Mouse (Mus musculus) limb, embryonic 12.5 days (tissue): Measurements from ENCODE around the gene Mcoln2. TPM values are rescaled to one million over a fixed set of nuclear protein-coding genes. Genes with fewer than 3 reads are reported as not detected.

ENCODE experiments used
- ATAC-seq: fragments of 200-750 bp; cut with Nextera tagmentation; 2 replicates; pipeline ENCODE4 v1.8.0; 2017; ENCODE audit warnings: low read depth, moderate TSS enrichment; ENCODE audit not compliant: insufficient number of reproducible peaks, insufficient read depth, low FRiP score, low TSS enrichment
- H3K27ac ChIP-seq: fragments of 300-500 bp; sonication (generic); 2 replicates; pipeline ENCODE4 v1.5.1; 2016; ENCODE audit warnings: mild to moderate bottlenecking, moderate library complexity
- H3K27me3 ChIP-seq: fragments of 300-500 bp; sonication (generic); 2 replicates; pipeline ENCODE4 v1.6.1; 2016; ENCODE audit warnings: mild to moderate bottlenecking, moderate library complexity
- H3K36me3 ChIP-seq: fragments of 300-500 bp; sonication (generic); 2 replicates; pipeline ENCODE4 v1.6.1; 2016; ENCODE audit warnings: mild to moderate bottlenecking, moderate library complexity
- H3K4me1 ChIP-seq: fragments of 300-500 bp; sonication (generic); replicated peaks from 2 replicates; pipeline ENCODE4 v1.6.1; 2016
- H3K4me2 ChIP-seq: fragments of 300-500 bp; sonication (generic); 2 replicates; pipeline ENCODE4 v1.6.1; 2016; ENCODE audit warnings: mild to moderate bottlenecking, moderate library complexity
- H3K4me3 ChIP-seq: fragments of 300-500 bp; sonication (generic); replicated peaks from 2 replicates; pipeline ENCODE4 v1.5.1; 2016; ENCODE audit warnings: mild to moderate bottlenecking
- H3K9ac ChIP-seq: fragments of 300-500 bp; sonication (generic); replicated peaks from 2 replicates; pipeline ENCODE4 v1.6.1; 2016; ENCODE audit warnings: mild to moderate bottlenecking, moderate library complexity
- H3K9me3 ChIP-seq: fragments of 300-500 bp; sonication (generic); 2 replicates; pipeline ENCODE4 v1.6.1; 2016; ENCODE audit warnings: mild to moderate bottlenecking, moderate library complexity
- WGBS: fragments of 180-500 bp; shearing (Covaris S2); methylation state at CpG from one replicate; pipeline ENCODE4 v1.1.7; 2016; 5-methylcytosine and 5-hydroxymethylcytosine counted together
- polyA plus RNA-seq: library from polyadenylated mRNA; unstranded; fragments of >200 nt; fragmentation: Nextera tagmentation; extraction: Ambion mirVana; gene quantifications from 2 replicates; pipeline ENCODE4 v1.2.1, GENCODE M21; 2016

Gene Mcoln2
- polyA plus RNA-seq, 1 experiment from 2014 or later = 0.70 TPM

- H3K27me3 ChIP-seq = no peaks in the 10 kb centered on the region; the same call in 1 of the 2 replicates
- no peak overlapping the region for H3K4me2 ChIP-seq
- no peak overlapping the region for H3K4me3 ChIP-seq
- WGBS = 93% methylated on average over 13 of the region's 13 CpGs
- H3K36me3 ChIP-seq = no peaks in the 10 kb centered on the region
- no peak overlapping the region for H3K9ac ChIP-seq
- no peaks in the 10 kb centered on the region for H3K4me1 ChIP-seq
- H3K27ac ChIP-seq = no peak overlapping the region
- ATAC-seq = no peak
- H3K9me3 ChIP-seq = no peaks in the 10 kb centered on the region
These were observed 79.1 kb downstream of the Mcoln2 start for GRCm38 (mm10) chr3:146228559-146229310.

- Histone ChIP-seq H3K9ac (no peak overlapping the region), H3K36me3 (no peaks in the 10 kb centered on the region), H3K27ac (no peak overlapping the region), H3K4me3 (no peak overlapping the region), H3K4me2 (no peak overlapping the region), H3K4me1 (0 out of 2 replicates have a peak, but pooled peaks cover 3% of the 10 kb centered on the region), H3K9me3 (no peaks in the 10 kb centered on the region), H3K27me3 (no peaks in the 10 kb centered on the region; the same call in 1 of the 2 replicates)
- WGBS = 58% methylated on average over 7 of the region's 7 CpGs
- no peak for ATAC-seq
These were observed 83.1 kb downstream of the Mcoln2 start for GRCm38 (mm10) chr3:146232708-146233107.

- Histone ChIP-seq H3K9me3 (no peaks in the 10 kb centered on the region), H3K4me1 (0 out of 2 replicates have a peak, but pooled peaks cover 3% of the 10 kb centered on the region), H3K36me3 (no peaks in the 10 kb centered on the region), H3K27ac (no peak overlapping the region), H3K4me2 (no peak overlapping the region), H3K9ac (no peak overlapping the region), H3K27me3 (no peaks in the 10 kb centered on the region; the same call in 1 of the 2 replicates), H3K4me3 (no peak overlapping the region)
- ATAC-seq = no peak
- 53% methylated on average over 4 of the region's 4 CpGs for WGBS
These were observed 84.1 kb downstream of the Mcoln2 start for GRCm38 (mm10) chr3:146233741-146234140.

GRCm38 (mm10) chr3:146234530-146234929, 84.9 kb downstream of the Mcoln2 start:
- Histone ChIP-seq H3K4me2 (no peak overlapping the region), H3K4me1 (0 out of 2 replicates have a peak, but pooled peaks cover 3% of the 10 kb centered on the region), H3K9me3 (no peaks in the 10 kb centered on the region), H3K27me3 (no peaks in the 10 kb centered on the region; the same call in 1 of the 2 replicates), H3K27ac (no peak overlapping the region), H3K36me3 (no peaks in the 10 kb centered on the region), H3K9ac (no peak overlapping the region), H3K4me3 (no peak overlapping the region)
- 77% methylated on average over 10 of the region's 10 CpGs for WGBS
- no peak for ATAC-seq

- Histone ChIP-seq H3K36me3 (no peaks in the 10 kb centered on the region), H3K27me3 (no peaks in the 10 kb centered on the region; the same call in 1 of the 2 replicates), H3K9ac (no peak overlapping the region), H3K4me3 (no peak overlapping the region), H3K4me1 (0 out of 2 replicates have a peak, but pooled peaks cover 3% of the 10 kb centered on the region), H3K9me3 (no peaks in the 10 kb centered on the region), H3K4me2 (no peak overlapping the region), H3K27ac (no peak overlapping the region)
- ATAC-seq = no peak
- WGBS = 38% methylated on average over 8 of the region's 8 CpGs
These were observed 86.6 kb downstream of the Mcoln2 start for GRCm38 (mm10) chr3:146236280-146236679.

GRCm38 (mm10) chr3:146237676-146238075, 88.0 kb downstream of the Mcoln2 start:
- Histone ChIP-seq H3K4me2 (no peak overlapping the region), H3K4me1 (0 out of 2 replicates have a peak, but pooled peaks cover 3% of the 10 kb centered on the region), H3K4me3 (no peak overlapping the region), H3K9ac (no peak overlapping the region), H3K27me3 (no peaks in the 10 kb centered on the region; the same call in 1 of the 2 replicates), H3K36me3 (no peaks in the 10 kb centered on the region), H3K27ac (no peak overlapping the region), H3K9me3 (no peaks in the 10 kb centered on the region)
- no peak for ATAC-seq
- WGBS = 73% methylated on average over 5 of the region's 5 CpGs

GRCm38 (mm10) chr3:146244630-146245029, 95.0 kb downstream of the Mcoln2 start:
- Histone ChIP-seq H3K4me2 (no peak overlapping the region), H3K9me3 (no peaks in the 10 kb centered on the region), H3K4me1 (no peaks in the 10 kb centered on the region)

More at GRCm38 (mm10) chr3:146244630-146245029, 95.0 kb downstream of the Mcoln2 start:
- 95% methylated on average over 1 of the region's 1 CpGs for WGBS
- H3K4me3 ChIP-seq = no peak overlapping the region
- ATAC-seq = no peak
- no peak overlapping the region for H3K9ac ChIP-seq
- no peak overlapping the region for H3K27ac ChIP-seq
- no peaks in the 10 kb centered on the region for H3K27me3 ChIP-seq
- H3K36me3 ChIP-seq = no peaks in the 10 kb centered on the region

Other genes with a start within 250 kb of the Mcoln2 start
- 50.8 and 54.6 TPM in 2 replicates for gene Bcl10, start 227.0 kb upstream of the Mcoln2 start, polyA plus RNA-seq
- 47.4 and 55.2 TPM in 2 replicates for gene 2410004B18Rik, start 211.8 kb upstream of the Mcoln2 start, polyA plus RNA-seq
- 2.5 and 3.3 TPM in 2 replicates for gene Syde2, start 162.0 kb upstream of the Mcoln2 start, polyA plus RNA-seq
- gene Wdr63, start 41.7 kb upstream of the Mcoln2 start, polyA plus RNA-seq = not detected in 2 replicates
- 3.2 and 4.1 TPM in 2 replicates for gene Mcoln3, start 32.4 kb upstream of the Mcoln2 start, polyA plus RNA-seq
- gene Lpar3, start 71.1 kb downstream of the Mcoln2 start, polyA plus RNA-seq = 0.64 and 1.0 TPM in 2 replicates